Mouse (Mus musculus) MEL (cell line): ENCODE results near the gene Adgrg7. TPM values are rescaled to one million over a fixed set of nuclear protein-coding genes. Genes with fewer than 3 reads are reported as not detected.

Experiments used
- DNase-seq: peaks from one replicate; pipeline ENCODE4 v3.0.0; 2011; ENCODE audit warnings: low read depth, low spot score
- H3K27ac ChIP-seq: 2 replicates; pipeline ENCODE4 v1.5.1; 2012; ENCODE audit warnings: low read depth, mild to moderate bottlenecking, control low read depth, low read length, moderate library complexity; ENCODE audit not compliant: control insufficient read depth
- H3K27me3 ChIP-seq, 2 experiments: fragments of 150-350 bp in 1 of 2; sonication (generic) in 1 of 2; 2 replicates each; pipeline ENCODE4 v1.6.1; 2012; ENCODE audit warnings: low read length in 2 of 2, mild to moderate bottlenecking in 2 of 2, improper control_type of control experiment in 1 of 2, moderate library complexity in 1 of 2; ENCODE audit not compliant: insufficient read depth in 2 of 2, control insufficient read depth in 1 of 2
- H3K36me3 ChIP-seq, 2 experiments: 2 replicates each; pipeline ENCODE4 v1.6.1; 2012 to 2014; ENCODE audit warnings: low read length in 2 of 2, improper control_type of control experiment in 1 of 2, inconsistent platforms in 1 of 2, mild to moderate bottlenecking in 1 of 2; ENCODE audit not compliant: insufficient read depth in 2 of 2, control insufficient read depth in 1 of 2
- H3K4me1 ChIP-seq, 2 experiments: fragments of 150-350 bp in 1 of 2; sonication (generic) in 1 of 2; 2 replicates each; pipeline ENCODE4 v1.6.1; 2012; ENCODE audit warnings: low read length in 2 of 2, improper control_type of control experiment in 1 of 2, mild to moderate bottlenecking in 1 of 2; ENCODE audit not compliant: insufficient read depth in 2 of 2, control insufficient read depth in 1 of 2
- H3K4me3 ChIP-seq, 2 experiments: fragments of 150-350 bp in 1 of 2; sonication (generic) in 1 of 2; 2 replicates each; pipeline ENCODE4 v1.5.1; 2012; ENCODE audit warnings: low read depth in 2 of 2, low read length in 2 of 2, mild to moderate bottlenecking in 2 of 2, moderate library complexity in 2 of 2, control low read depth in 1 of 2, improper control_type of control experiment in 1 of 2; ENCODE audit not compliant: control insufficient read depth in 1 of 2, insufficient read depth in 1 of 2
- H3K79me2 ChIP-seq: 2 replicates; pipeline ENCODE4 v1.6.1; 2012; ENCODE audit warnings: mild to moderate bottlenecking, low read length, moderate library complexity; ENCODE audit not compliant: control insufficient read depth, poor library complexity, insufficient read depth
- H3K9ac ChIP-seq: 2 replicates; pipeline ENCODE4 v1.6.1; 2012; ENCODE audit warnings: low read depth, mild to moderate bottlenecking, control low read depth, low read length, moderate library complexity; ENCODE audit not compliant: control insufficient read depth, poor library complexity, severe bottlenecking
- H3K9me3 ChIP-seq: fragments of 150-350 bp; sonication (generic); replicated peaks from 2 replicates; pipeline ENCODE4 v1.6.1; 2012; ENCODE audit warnings: mild to moderate bottlenecking, low read length, improper control_type of control experiment, moderate library complexity; ENCODE audit not compliant: insufficient read depth
- CHD2 ChIP-seq: IDR thresholded peaks from 2 replicates; pipeline ENCODE4 v1.6.1; 2011; ENCODE audit warnings: low read length, improper control_type of control experiment
- CTCF ChIP-seq, 3 experiments: IDR thresholded peaks in 2 of 3; conservative IDR thresholded peaks in 1 of 3; 2 replicates each; pipeline ENCODE4 v1.5.1; 2011 to 2012; ENCODE audit warnings: low read length in 3 of 3, low read depth in 2 of 3, mild to moderate bottlenecking in 2 of 3, improper control_type of control experiment in 1 of 3, inconsistent platforms in 1 of 3, mixed read lengths in 1 of 3, moderate library complexity in 1 of 3; ENCODE audit not compliant: control insufficient read depth in 1 of 3, insufficient read depth in 1 of 3, poor library complexity in 1 of 3, severe bottlenecking in 1 of 3
- E2F4 ChIP-seq: IDR thresholded peaks from 2 replicates; pipeline ENCODE4 v1.6.1; 2011; ENCODE audit warnings: low read depth, low read length, improper control_type of control experiment, borderline replicate concordance
- EP300 ChIP-seq, 2 experiments: IDR thresholded peaks; 2 replicates each; pipeline ENCODE4 v1.6.1; 2011; ENCODE audit warnings: improper control_type of control experiment in 2 of 2, low read length in 2 of 2, low read depth in 1 of 2, mild to moderate bottlenecking in 1 of 2
- ETS1 ChIP-seq: IDR thresholded peaks from 2 replicates; pipeline ENCODE4 v1.6.1; 2012; ENCODE audit warnings: low read depth, mild to moderate bottlenecking, inconsistent platforms, low read length, improper control_type of control experiment, moderate library complexity
- GABPA ChIP-seq: IDR thresholded peaks from 2 replicates; pipeline ENCODE4 v1.6.1; 2012; ENCODE audit warnings: low read depth, mild to moderate bottlenecking, inconsistent platforms, low read length, improper control_type of control experiment, moderate library complexity
- GATA1 ChIP-seq: IDR thresholded peaks from 2 replicates; pipeline ENCODE4 v1.6.1; 2011; ENCODE audit warnings: low read depth, low read length, improper control_type of control experiment
- HCFC1 ChIP-seq: IDR thresholded peaks from 2 replicates; pipeline ENCODE4 v1.6.1; 2012; ENCODE audit warnings: low read depth, mild to moderate bottlenecking, inconsistent platforms, low read length, improper control_type of control experiment, moderate library complexity
- JUND ChIP-seq: IDR thresholded peaks from 2 replicates; pipeline ENCODE4 v1.6.1; 2011; ENCODE audit warnings: low read depth, mild to moderate bottlenecking, improper control_type of control experiment, low read length
- KAT2A ChIP-seq: conservative IDR thresholded peaks from 2 replicates; pipeline ENCODE4 v1.6.1; 2012; ENCODE audit warnings: low read depth, low read length, improper control_type of control experiment, inconsistent platforms
- MAFK ChIP-seq: IDR thresholded peaks from 2 replicates; pipeline ENCODE4 v1.6.1; 2011; ENCODE audit warnings: low read depth, mild to moderate bottlenecking, low read length, improper control_type of control experiment, borderline replicate concordance
- MAX ChIP-seq: IDR thresholded peaks from 2 replicates; pipeline ENCODE4 v1.6.1; 2011; ENCODE audit warnings: low read length, improper control_type of control experiment
- MEF2A ChIP-seq: IDR thresholded peaks from 2 replicates; pipeline ENCODE4 v1.6.1; 2014; ENCODE audit warnings: low read depth, mild to moderate bottlenecking, inconsistent platforms, low read length, improper control_type of control experiment; ENCODE audit not compliant: poor library complexity, insufficient replicate concordance, severe bottlenecking; ENCODE audit errors: extremely low read depth
- MXI1 ChIP-seq: IDR thresholded peaks from 2 replicates; pipeline ENCODE4 v1.6.1; 2011; ENCODE audit warnings: mild to moderate bottlenecking, low read depth, low read length, improper control_type of control experiment
- MYB ChIP-seq: IDR thresholded peaks from 2 replicates; pipeline ENCODE4 v1.6.1; 2011; ENCODE audit warnings: mild to moderate bottlenecking, low read depth, low read length, improper control_type of control experiment
- MYC ChIP-seq: IDR thresholded peaks from 2 replicates; pipeline ENCODE4 v1.6.1; 2011; ENCODE audit warnings: low read depth, mild to moderate bottlenecking, low read length, improper control_type of control experiment, moderate library complexity
- NRF1 ChIP-seq: IDR thresholded peaks from 2 replicates; pipeline ENCODE4 v1.6.1; 2014; ENCODE audit warnings: low read depth, mild to moderate bottlenecking, inconsistent platforms, low read length, improper control_type of control experiment, moderate library complexity; ENCODE audit not compliant: poor library complexity, insufficient read depth, severe bottlenecking
- POLR2AphosphoS2 ChIP-seq: IDR thresholded peaks from 2 replicates; pipeline ENCODE4 v1.6.1; 2011; ENCODE audit warnings: low read length, improper control_type of control experiment
- POLR2AphosphoS5 ChIP-seq: IDR thresholded peaks from 2 replicates; pipeline ENCODE4 v1.6.1; 2012; ENCODE audit warnings: low read depth, borderline replicate concordance, mild to moderate bottlenecking, inconsistent platforms, low read length, moderate library complexity, mixed read lengths
- RAD21 ChIP-seq: IDR thresholded peaks from 2 replicates; pipeline ENCODE4 v1.6.1; 2011; ENCODE audit warnings: mild to moderate bottlenecking, low read depth, low read length, improper control_type of control experiment
- SIN3A ChIP-seq: IDR thresholded peaks from 2 replicates; pipeline ENCODE4 v1.6.1; 2012; ENCODE audit warnings: low read length, improper control_type of control experiment, inconsistent platforms
- SMC3 ChIP-seq: IDR thresholded peaks from 2 replicates; pipeline ENCODE4 v1.6.1; 2011; ENCODE audit warnings: low read depth, low read length, improper control_type of control experiment
- TAL1 ChIP-seq: IDR thresholded peaks from 2 replicates; pipeline ENCODE4 v1.6.1; 2012; ENCODE audit warnings: mild to moderate bottlenecking, inconsistent platforms, low read length, moderate library complexity, mixed read lengths
- TBP ChIP-seq: IDR thresholded peaks from 2 replicates; pipeline ENCODE4 v1.8.0; 2011; ENCODE audit warnings: low read depth, low read length, improper control_type of control experiment
- UBTF ChIP-seq: IDR thresholded peaks from 2 replicates; pipeline ENCODE4 v1.6.1; 2012; ENCODE audit warnings: low read depth, mild to moderate bottlenecking, inconsistent platforms, low read length, improper control_type of control experiment, moderate library complexity, borderline replicate concordance; ENCODE audit not compliant: insufficient read depth
- USF1 ChIP-seq: IDR thresholded peaks from 2 replicates; pipeline ENCODE4 v1.6.1; 2014; ENCODE audit warnings: low read depth, mild to moderate bottlenecking, inconsistent platforms, low read length, improper control_type of control experiment, moderate library complexity
- USF2 ChIP-seq, 2 experiments: IDR thresholded peaks; 2 replicates each; pipeline ENCODE4 v1.6.1; 2011 to 2012; ENCODE audit warnings: improper control_type of control experiment in 2 of 2, low read length in 2 of 2, borderline replicate concordance in 1 of 2, inconsistent platforms in 1 of 2, low read depth in 1 of 2, mild to moderate bottlenecking in 1 of 2; ENCODE audit not compliant: insufficient read depth in 1 of 2
- ZC3H11A ChIP-seq: IDR thresholded peaks from 2 replicates; pipeline ENCODE4 v1.6.1; 2012; ENCODE audit warnings: low read depth, mild to moderate bottlenecking, inconsistent platforms, low read length, improper control_type of control experiment
- ZMIZ1 ChIP-seq: IDR thresholded peaks from 2 replicates; pipeline ENCODE4 v1.6.1; 2012; ENCODE audit warnings: low read depth, mild to moderate bottlenecking, inconsistent platforms, low read length, improper control_type of control experiment, moderate library complexity
- polyA plus RNA-seq, 2 experiments: library from polyadenylated mRNA; stranded (reverse) in 1 of 2; unstranded in 1 of 2; fragments of >175 nt in 1 of 2; fragments of >200 nt in 1 of 2; gene quantifications; 2 replicates each; pipeline versions ENCODE4 v1.2.1 to v1.2.4; 2012; ENCODE audit warnings: low replicate concordance in 2 of 2, low read depth in 1 of 2; ENCODE audit not compliant: insufficient read length in 2 of 2, insufficient read depth in 1 of 2, missing spikeins in 1 of 2
- total RNA-seq: library from RNA; depleted of rRNA; stranded (reverse); fragments of 300-350 nt; gene quantifications from 2 replicates; pipeline ENCODE4 v1.2.3, GENCODE M21; 2012

The Adgrg7 gene
- total and polyA plus RNA-seq, 3 experiments: 40.5 to 45.4 TPM; not detected in 1

DNA sequence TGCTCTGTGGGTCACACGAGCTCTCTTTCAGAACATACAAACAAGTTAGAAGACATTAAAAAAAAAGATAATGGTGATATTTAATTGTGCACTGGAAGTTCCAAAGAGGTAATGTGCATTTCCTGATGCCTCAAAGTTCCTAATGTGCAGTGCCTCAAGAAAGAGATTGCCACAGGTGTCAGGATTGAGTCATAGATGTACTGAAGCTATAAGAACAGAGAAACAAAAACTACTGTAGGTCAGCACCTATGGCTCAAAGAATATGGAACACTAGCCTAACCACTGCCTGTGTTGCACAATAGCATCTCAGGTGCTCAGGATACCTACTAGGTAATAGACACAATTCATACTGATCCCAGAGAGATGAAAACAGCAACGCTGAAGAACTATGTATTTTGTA lies 36.3 kb upstream of the Adgrg7 start:
- Histone ChIP-seq H3K27ac (no peak overlapping the region), H3K9me3 (no peaks in the 10 kb centered on the region), H3K36me3 (no peaks in the 10 kb centered on the region), H3K4me1 (no peaks in the 10 kb centered on the region), H3K79me2 (no peaks in the 10 kb centered on the region), H3K4me3 (no peak overlapping the region), H3K9ac (no peak overlapping the region), H3K27me3 (peaks cover 0 to 3% of the 10 kb centered on the region in 2 experiments; a peak in 3 of 4 replicates)
- TF ChIP-seq RAD21: no peak
- no peak for DNase-seq

- Histone ChIP-seq H3K79me2 (no peaks in the 10 kb centered on the region), H3K9ac (peak overlapping the region; percentile 34), H3K4me3 (peak overlapping the region; percentile 1 to 21; a peak in 3 of 4 replicates), H3K27ac (peak overlapping the region; percentile 80), H3K27me3 (no peaks in the 10 kb centered on the region; a peak in 1 of 4 replicates), H3K9me3 (no peaks in the 10 kb centered on the region), H3K36me3 (peaks cover 0 to 35% of the 10 kb centered on the region in 2 experiments; a peak in 2 of 4 replicates), H3K4me1 (peaks cover 12 to 31% of the 10 kb centered on the region in 2 experiments)
- DNase-seq: peak; percentile 84
- peak; percentile 92 to 97 for TF ChIP-seq EP300 (IDR thresholded peaks at IDR 0.05; ENCODE audit: low read depth in 1 of 2, low read length in 2 of 2)
- TF ChIP-seq UBTF: no peak
- no peak for TF ChIP-seq POLR2AphosphoS2
- 0 out of 2 replicates have a peak, but pooled peaks have one; percentile 27 for TF ChIP-seq JUND
- TF ChIP-seq USF1: no peak
- TF ChIP-seq ZC3H11A: no peak
- peak; percentile 42; the same call in 1 of the 2 replicates for TF ChIP-seq MAFK
- peak; percentile 90 for TF ChIP-seq GATA1
- no peak for TF ChIP-seq USF2 (IDR thresholded peaks at IDR 0.05; ENCODE audit: borderline replicate concordance in 1 of 2, insufficient read depth in 1 of 2, low read depth in 1 of 2, low read length in 2 of 2)
- TF ChIP-seq SIN3A: peak; percentile 88
- no peak for TF ChIP-seq POLR2AphosphoS5
- peak; percentile 90 for TF ChIP-seq MYB
- no peak for TF ChIP-seq SMC3
- TF ChIP-seq MXI1: peak; percentile 55; the same call in 1 of the 2 replicates
- 0 out of 2 replicates have a peak, but pooled peaks have one; percentile 59 for TF ChIP-seq HCFC1
- TF ChIP-seq CHD2: no peak
- 0 out of 2 replicates have a peak, but pooled peaks have one; percentile 47 for TF ChIP-seq GABPA
- peak; percentile 56; the same call in 1 of the 2 replicates for TF ChIP-seq MYC
- TF ChIP-seq ZMIZ1: no peak
- TF ChIP-seq E2F4: no peak
- peak; percentile 46; the same call in 1 of the 2 replicates for TF ChIP-seq MEF2A
- 0 out of 2 replicates have a peak, but pooled peaks have one; percentile 16 for TF ChIP-seq MAX
- TF ChIP-seq CTCF (IDR thresholded peaks at IDR 0.05 in 2 of 3, conservative IDR thresholded peaks at IDR 0.05 in 1 of 3; ENCODE audit: control insufficient read depth in 1 of 3, insufficient read depth in 1 of 3, low read depth in 2 of 3, low read length in 3 of 3, poor library complexity in 1 of 3, severe bottlenecking in 1 of 3): no peak
- no peak for TF ChIP-seq NRF1
- TF ChIP-seq TBP: no peak
- TF ChIP-seq RAD21: no peak
- no peak for TF ChIP-seq KAT2A
- TF ChIP-seq ETS1: peak; percentile 78
- peak; percentile 77 for TF ChIP-seq TAL1
Measured at GRCm38 (mm10) chr16:56801370-56802109, 5.9 kb upstream of the Adgrg7 start.
